Mouse (Mus musculus) spleen, postnatal 0 days (tissue): ENCODE results near the gene Serpina5. TPM values are rescaled to one million over a fixed set of nuclear protein-coding genes. Genes with fewer than 3 reads are reported as not detected.

Experiments
- polyA plus RNA-seq: library from polyadenylated mRNA; unstranded; fragments of >200 nt; fragmentation: Nextera tagmentation; extraction: Ambion mirVana; gene quantifications from 2 replicates; pipeline ENCODE4 v1.2.1, GENCODE M21; 2015

The Serpina5 gene
- polyA plus RNA-seq: not detected in 2 replicates

DNA sequence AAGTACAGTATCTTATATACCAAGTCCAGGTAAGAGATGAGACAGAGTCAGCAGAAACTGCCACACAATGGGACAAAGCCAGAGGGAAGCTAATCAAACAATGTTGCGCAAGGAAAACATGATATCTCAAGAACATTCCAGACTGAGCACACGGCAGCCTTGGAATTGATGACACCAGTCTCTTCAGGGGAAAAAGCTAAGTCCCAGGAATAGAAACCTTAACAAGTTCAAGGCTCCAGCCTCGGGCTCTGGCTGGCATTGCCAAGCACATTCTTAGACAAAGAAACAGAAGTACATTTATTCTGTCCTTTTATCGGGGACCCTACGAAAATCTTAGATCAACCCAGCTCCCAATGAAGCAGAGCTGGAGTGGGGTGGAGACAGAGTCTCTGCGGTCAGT lies at the start of gene Serpina5:
TSS of gene Serpina5 (plus strand) at position 346 of the 400 bp plus-strand sequence.

DNA sequence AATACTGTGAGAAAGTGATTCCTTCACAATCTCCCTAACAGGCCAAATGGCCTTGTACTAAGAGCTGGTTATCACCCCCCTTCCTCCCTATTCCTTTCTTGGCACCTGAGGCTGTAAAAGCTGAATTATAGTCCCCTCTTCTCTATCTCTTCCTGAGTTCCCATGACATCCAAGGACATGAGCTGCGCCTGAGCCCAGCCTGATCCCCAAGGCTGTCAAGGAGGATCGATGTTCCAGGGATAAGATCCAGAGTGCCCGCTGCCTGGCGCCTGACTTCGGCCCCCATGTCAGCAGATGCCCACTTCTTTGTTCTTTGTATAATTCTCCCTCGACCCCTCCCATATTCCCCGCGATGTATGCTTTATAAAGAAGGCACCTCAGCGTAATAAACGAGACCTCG lies 11.4 kb downstream of the Serpina5 start, which contains the start of gene Serpina3a:
TSS of gene Serpina3a (plus strand) at position 392 of the 400 bp plus-strand sequence.

GRCm38 (mm10) chr12:104127696-104128095 lies 26.8 kb downstream of the Serpina5 start, which contains the start of gene Serpina3b:
Serpina3b (plus strand) TSS chr12:104127996.

GRCm38 (mm10) chr12:104153656-104154055 lies 52.7 kb downstream of the Serpina5 start, which contains the start of gene Serpina3c:
Serpina3c (minus strand) TSS chr12:104153870.

Other genes with a start within 250 kb of the Serpina5 start
- gene Serpina1a, start 237.6 kb upstream of the Serpina5 start, polyA plus RNA-seq: 0.47 and 0.59 TPM in 2 replicates
- gene Serpina1c, start 196.2 kb upstream of the Serpina5 start, polyA plus RNA-seq: 0.23 and 0.35 TPM in 2 replicates
- 0.79 and 2.2 TPM in 2 replicates for gene Serpina1e, start 142.1 kb upstream of the Serpina5 start, polyA plus RNA-seq
- 0.13 TPM in 1 of 2 replicates, not detected in the other for gene Serpina11, start 111.2 kb upstream of the Serpina5 start, polyA plus RNA-seq
- gene Serpina9, start 87.4 kb upstream of the Serpina5 start, polyA plus RNA-seq: 0.04 TPM in 1 of 2 replicates, not detected in the other
- not detected in 2 replicates for gene Serpina12, start 56.7 kb upstream of the Serpina5 start, polyA plus RNA-seq
- gene Serpina3a, start 11.6 kb downstream of the Serpina5 start, polyA plus RNA-seq: not detected in 2 replicates
- 0.35 and 0.69 TPM in 2 replicates for gene Serpina3b, start 26.9 kb downstream of the Serpina5 start, polyA plus RNA-seq
- gene Serpina3c, start 52.8 kb downstream of the Serpina5 start, polyA plus RNA-seq: 0.07 TPM in 2 replicates
- gene Serpina3f, start 113.4 kb downstream of the Serpina5 start, polyA plus RNA-seq: 0.66 and 0.78 TPM in 2 replicates
- gene Serpina3g, start 135.1 kb downstream of the Serpina5 start, polyA plus RNA-seq: 18.5 and 19.8 TPM in 2 replicates
- gene Serpina3i, start 162.0 kb downstream of the Serpina5 start, polyA plus RNA-seq: 0.47 and 0.58 TPM in 2 replicates
- not detected in 2 replicates for gene Serpina3j, start 213.4 kb downstream of the Serpina5 start, polyA plus RNA-seq
- 0.16 TPM in 1 of 2 replicates, not detected in the other for gene Serpina3k, start 237.4 kb downstream of the Serpina5 start, polyA plus RNA-seq
- 0.10 and 0.46 TPM in 2 replicates for gene Serpina3m, start 237.4 kb downstream of the Serpina5 start, polyA plus RNA-seq